Mouse (Mus musculus) forelimb bud, embryonic 11.5 days (tissue): ENCODE data around the gene Ifit3b.
"Not testable (repeated sequence)": the region's sequence is repeated elsewhere in the genome, so short reads cannot be mapped to it uniquely, and the experiment has no call there.

Experiments used
- DNase-seq: peaks from one replicate; pipeline ENCODE4 v3.0.0-alpha.2; 2012; ENCODE audit warnings: low read depth, low spot score

Gene Ifit3b

GRCm38 (mm10) chr19:34605472-34605871 is 2.3 kb upstream of the Ifit3b start:
- DNase-seq: no peak

GRCm38 (mm10) chr19:34610118-34610517 is 2.3 kb downstream of the Ifit3b start:
- DNase-seq: not testable (repeated sequence)

DNA sequence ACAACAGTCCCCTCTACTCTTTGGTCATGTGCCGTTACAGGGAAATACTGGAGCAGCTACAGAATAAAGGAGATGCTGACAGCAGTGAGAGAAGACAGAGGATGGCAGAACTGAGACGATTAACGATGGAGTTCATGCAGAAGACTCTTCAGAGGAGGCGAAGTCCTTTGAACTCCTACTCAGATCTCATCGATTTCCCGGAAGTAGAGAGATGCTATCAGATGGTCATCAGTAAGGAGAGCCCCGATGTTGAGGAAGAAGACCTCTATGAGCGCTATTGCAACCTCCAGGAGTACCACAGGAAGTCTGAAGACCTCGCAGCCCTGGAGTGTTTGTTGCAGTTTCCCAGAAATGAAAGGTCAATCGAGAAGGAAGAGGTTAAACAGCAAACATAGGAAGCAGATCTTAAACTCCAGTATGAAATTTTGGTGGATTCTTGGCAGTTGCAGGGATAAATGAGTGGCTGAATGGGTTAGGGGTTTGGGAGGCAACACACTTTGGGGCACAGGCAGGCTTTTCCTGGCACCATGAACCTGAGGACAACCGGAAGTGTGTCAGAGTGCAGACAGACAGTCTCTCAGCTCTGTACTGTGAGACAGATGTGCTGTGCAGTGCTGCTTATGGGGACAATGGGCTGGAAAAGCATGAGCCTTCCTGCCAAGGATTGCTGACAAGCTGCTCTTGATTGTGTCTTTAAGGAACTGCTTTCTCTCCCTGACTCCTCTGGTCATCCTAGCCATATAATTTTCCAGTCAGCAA is 4.7 kb downstream of the Ifit3b start:
- not testable (repeated sequence) for DNase-seq

- no peak for DNase-seq
These were observed 13.1 kb downstream of the Ifit3b start for GRCm38 (mm10) chr19:34620871-34621270.

DNA sequence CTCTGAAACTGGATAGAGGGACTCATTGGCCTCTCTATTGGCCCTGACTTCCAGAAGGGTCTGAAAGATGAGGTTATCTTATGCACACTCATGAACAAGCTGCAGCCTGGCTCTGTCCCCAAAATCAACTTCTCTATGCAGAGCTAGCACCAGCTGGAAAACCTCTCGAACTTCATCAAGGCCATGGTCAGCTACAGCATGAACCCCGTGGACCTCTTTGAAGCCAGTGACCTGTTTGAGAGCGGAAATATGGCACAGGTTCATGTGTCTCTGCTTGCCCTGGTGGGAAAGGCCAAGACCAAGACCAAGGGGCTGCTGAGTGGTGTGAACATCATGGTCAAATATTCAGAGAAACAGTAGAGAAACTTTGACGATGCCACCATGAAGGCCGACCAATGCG is 16.0 kb downstream of the Ifit3b start:
- no peak for DNase-seq

- no peak for DNase-seq
These were observed 16.9 kb downstream of the Ifit3b start for GRCm38 (mm10) chr19:34624663-34625062.

DNA sequence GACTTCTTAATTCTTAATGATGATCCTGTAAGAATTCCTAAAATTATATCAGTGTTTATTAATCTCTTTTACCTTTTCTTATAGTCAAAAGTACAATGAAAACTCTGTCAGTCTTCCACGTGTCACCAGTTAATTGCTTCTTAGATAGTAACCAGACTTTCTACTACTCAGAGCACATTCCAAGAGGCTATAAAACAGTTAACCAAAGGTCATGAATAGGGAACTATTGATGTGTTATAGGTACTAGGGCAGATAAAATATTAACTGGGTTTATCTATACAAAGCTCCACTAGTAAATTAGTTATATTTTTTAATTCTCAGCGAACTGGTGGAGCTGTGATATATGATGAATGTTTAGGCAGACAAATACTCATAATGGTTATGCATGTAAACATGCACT is 19.7 kb downstream of the Ifit3b start:
- DNase-seq: no peak

DNA sequence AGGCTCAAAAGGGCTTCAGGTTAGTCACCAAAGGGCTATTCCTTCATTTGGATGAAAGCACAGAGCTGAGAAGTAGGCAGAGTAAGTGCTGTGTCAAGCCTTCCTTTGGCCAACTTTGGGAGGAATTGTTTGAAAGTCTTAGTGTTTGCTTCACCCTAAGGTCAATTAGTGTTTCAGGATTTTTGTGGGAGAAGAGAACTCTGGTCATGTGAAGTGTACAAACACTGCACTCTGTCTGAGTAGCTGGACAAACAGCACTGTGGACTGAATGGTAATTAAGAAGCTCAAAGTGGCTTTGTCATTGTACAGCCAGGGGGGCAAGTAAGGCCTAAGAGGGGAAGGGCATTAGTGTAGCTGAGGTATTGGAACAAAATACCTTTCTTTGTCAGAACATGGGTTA is 23.7 kb downstream of the Ifit3b start:
- DNase-seq: no peak

- DNase-seq: no peak
These were observed 25.7 kb downstream of the Ifit3b start for GRCm38 (mm10) chr19:34633484-34633883.

DNA sequence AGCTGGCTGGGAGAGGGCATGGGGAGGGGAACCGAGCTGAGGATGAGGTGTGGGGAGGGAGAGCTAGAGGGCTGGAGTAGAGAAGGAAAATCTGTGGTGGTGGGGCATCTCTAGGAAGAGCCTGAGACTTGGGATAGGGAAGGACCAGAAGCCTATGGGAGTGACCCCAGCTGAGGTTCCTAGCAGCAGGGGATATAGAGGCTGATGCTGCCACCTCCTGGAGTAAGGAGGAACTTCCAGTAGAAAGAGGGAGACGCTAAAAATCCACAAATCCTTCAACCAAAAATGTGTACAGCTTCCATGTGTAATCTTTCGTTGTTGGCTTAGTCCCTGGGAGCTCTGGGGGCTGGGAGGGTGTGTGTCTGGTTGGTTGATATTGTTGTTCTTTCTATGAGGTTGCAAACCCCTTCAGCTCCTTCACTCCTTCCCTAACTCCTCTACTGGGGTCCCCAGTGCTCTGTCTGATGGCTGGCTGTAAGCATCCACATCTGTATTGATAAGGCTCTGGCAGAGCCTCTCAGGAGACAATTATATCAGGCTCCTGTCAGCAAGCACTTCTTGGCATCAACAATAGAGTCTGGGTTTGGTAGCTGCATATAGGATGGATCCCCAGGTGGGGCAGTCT is 29.3 kb downstream of the Ifit3b start:
- peak; percentile 61 for DNase-seq

DNA sequence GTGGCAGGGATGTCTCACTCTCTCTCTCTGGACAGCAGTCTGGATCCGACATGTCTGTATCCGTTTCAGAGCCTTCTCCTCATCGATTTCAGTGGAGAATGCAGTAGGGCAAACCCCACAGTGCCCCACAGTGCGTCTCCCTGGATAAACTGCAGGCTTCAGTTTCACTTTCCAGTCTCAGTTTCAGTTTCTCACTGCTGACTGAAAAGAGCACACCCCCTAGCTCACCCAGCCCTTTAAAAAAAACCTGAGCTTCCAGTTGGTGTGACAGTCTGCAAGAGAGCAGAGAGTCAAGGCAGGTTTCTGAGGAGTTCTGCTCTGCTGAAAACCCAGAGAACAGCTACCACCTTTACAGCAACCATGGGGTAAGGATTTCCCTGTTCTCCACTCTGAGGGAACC is 32.9 kb downstream of the Ifit3b start, which contains the start of the genes Ifit1bl2 and Ifit1:
TSS of gene Ifit1bl2 (minus strand) at position 121 of the 400 bp plus-strand sequence.
TSS of gene Ifit1 (plus strand) at position 249 of the 400 bp plus-strand sequence.
- no peak for DNase-seq

- DNase-seq: no peak
These were observed 34.8 kb downstream of the Ifit3b start for GRCm38 (mm10) chr19:34642616-34643015.

DNA sequence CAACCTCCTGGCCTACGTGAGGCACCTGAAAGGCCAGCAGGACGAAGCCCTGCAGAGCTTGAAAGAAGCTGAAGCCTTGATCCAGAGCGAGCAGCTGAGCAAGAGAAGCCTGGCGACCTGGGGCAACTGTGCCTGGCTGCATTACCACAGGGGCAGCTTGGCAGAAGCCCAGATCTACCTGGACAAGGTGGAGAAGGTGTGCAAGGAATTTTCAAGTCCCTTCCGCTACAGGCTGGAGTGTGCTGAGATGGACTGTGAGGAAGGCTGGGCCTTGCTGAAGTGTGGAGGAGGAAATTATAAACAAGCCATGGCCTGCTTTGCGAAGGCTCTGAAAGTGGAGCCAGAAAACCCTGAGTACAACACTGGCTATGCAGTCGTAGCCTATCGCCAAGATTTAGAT is 39.9 kb downstream of the Ifit3b start:
- DNase-seq: not testable (repeated sequence)

DNA sequence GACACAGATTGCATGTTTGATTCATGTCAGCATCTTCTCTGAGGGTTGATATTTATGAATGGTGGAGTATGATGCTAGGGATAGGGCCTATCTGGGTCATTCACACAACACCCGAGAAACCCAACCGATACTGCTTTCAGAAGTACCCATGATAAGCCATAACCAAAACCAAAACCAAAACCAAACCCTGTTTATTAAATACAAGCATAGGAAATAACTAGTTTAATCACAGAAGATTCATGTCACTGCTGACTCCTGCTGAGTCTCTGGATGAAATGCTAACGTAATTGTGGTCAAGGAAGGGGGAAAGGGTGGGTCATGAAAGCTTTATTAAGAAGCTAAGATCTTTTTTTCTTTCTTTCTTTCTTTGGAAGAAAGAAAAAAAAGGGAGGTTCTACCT is 42.5 kb downstream of the Ifit3b start:
- DNase-seq: no peak

- DNase-seq: no peak
These were observed 43.2 kb downstream of the Ifit3b start for GRCm38 (mm10) chr19:34650997-34651396.

GRCm38 (mm10) chr19:34655227-34655805 is 47.5 kb downstream of the Ifit3b start:
- no peak for DNase-seq

GRCm38 (mm10) chr19:34656511-34657298 is 48.9 kb downstream of the Ifit3b start:
- DNase-seq: no peak

- peak; percentile 71 for DNase-seq
These were observed 54.3 kb downstream of the Ifit3b start for GRCm38 (mm10) chr19:34662067-34662507.

DNA sequence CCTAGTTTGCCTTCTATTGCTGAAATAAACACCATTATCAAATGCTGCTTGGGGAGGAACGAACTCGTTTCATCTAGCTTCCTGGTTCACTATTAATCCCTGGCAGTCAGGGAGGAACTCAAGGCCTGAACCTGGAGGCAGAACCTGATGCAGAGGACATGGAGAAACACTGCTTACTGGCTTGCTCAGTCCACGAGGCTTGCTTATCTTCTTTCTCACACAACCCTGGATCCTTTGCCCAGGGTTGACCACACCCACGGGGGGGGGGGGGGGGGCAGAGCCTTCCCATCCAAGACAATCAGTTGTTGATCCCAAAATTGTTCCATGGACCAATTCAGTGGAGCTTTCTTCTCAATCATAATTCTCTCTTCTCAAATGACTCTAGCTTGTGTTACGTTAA is 55.0 kb downstream of the Ifit3b start:
- DNase-seq: no peak
